Mouse (Mus musculus) left cerebral cortex, adult 8-10 months (tissue): Measurements from ENCODE around the gene Ivd. TPM values are rescaled to one million over a fixed set of nuclear protein-coding genes. Genes with fewer than 3 reads are reported as not detected.

Experiments
- DNase-seq, 2 experiments: peaks; one replicate each; pipeline ENCODE4 v3.0.0; 2022; ENCODE audit warnings: low spot score in 2 of 2
- total RNA-seq, 4 experiments: library from RNA; stranded (reverse); gene quantifications; 2 replicates each; pipeline ENCODE4 v1.2.4; 2022

Gene Ivd
- total RNA-seq, 4 experiments from 2014 or later, result 72.7 to 88.6 (median 75.3) TPM

DNA sequence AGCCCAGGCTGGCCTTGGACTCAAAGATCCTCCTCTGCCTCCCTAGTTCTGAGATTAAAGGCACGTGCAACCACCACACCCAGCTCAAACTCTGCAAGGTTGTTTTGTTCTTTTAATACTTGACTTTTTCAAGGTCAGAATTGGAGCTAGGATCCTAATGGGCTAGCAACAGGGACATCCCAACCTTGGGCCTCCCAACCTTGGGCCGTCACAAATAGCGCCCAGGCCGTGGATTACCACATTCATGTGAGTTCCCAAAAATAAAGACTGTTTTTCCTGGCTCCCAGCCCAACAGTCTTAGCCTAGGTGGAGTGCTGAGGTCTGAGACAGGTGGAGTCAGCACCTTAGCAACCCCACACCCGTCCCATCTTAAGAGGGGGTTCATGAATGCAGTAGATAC lies 20.2 kb downstream of the Ivd start:
- no peak for DNase-seq

GRCm38 (mm10) chr2:118882840-118883679 lies 21.3 kb downstream of the Ivd start:
- peak; percentile 39 to 93 for DNase-seq

GRCm38 (mm10) chr2:118887440-118887839 lies 25.7 kb downstream of the Ivd start:
- no peak for DNase-seq

DNA sequence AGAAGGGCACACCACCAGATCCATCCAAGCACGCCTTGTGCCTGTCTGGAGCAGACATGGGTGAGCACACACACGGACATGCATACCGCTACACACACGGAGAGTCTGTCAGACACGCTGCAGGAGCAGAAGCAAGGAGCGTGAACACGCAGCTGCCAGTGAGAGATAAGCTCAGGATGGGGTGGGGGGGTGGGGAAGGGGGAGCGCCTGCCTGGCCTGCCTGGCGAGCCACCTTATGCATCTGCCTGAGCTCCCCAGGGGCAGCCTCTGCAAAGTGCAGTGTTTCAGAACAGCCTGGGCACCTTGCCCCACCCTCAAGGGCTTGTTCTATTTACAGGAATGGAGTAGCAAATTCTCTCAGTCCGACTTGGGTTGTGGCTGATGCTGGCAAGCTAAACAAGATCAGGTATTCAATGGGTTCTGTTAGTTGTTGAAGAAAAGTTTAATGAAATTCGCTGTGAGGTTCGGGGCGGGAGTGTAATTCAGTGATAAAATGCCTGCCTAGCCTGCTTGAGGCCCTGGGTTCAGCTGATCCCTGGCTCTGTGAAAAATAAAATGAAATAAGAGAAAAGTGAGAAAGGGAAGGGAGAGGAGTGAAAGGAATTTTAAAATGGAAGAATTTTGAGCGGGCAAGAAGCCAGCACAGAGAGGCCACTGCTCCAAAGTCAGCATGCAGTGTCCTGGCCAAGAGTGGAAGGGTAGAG lies 26.2 kb downstream of the Ivd start:
- DNase-seq, result no peak

- DNase-seq, result no peak
These were observed 29.4 kb downstream of the Ivd start for GRCm38 (mm10) chr2:118891173-118891572.

DNA sequence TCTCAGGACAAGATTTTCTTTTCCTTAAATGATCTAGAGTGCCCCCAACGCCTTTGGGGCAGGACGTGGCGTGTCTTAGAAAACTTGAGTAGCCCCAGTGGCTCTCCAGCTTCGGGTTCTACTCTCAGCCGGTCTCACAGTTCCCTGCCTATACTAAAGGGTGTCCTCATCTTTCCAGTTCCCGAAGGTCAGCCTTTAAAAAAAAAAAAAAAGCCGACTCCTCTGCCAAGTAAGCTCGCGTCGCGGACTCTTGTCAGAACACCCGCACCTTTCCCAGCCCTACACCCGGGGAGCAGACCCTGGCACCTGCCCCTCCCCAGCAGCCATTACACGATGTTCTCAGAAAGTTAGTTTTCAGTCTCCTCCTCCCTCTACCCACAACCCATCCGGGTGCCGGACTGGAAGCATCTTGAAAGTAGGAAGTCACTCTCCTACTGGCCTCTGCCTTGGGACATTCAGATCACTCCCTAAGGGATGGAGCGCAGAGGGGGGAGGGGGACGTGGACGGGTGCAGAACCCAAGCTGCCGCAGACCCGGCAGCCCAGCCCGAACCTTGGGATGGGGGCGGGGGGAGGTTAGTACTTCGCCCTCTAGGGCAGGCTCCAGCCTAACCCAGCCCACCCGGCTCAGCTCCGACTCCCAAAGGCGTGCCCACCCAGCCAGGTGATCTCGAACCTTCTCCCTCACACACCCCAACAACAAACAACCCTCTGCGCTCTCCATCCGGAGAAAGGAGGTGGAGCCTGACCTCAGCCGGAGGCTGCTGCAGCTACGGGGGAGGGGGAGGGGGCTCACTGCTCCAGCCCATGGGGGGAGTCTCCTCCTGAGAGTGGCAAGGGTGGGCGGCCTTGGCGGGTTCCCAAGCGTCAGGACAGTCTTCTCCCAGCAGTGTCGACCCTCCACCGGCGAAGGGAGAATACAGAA lies 34.5 kb downstream of the Ivd start:
- peak in 1 of 2 experiments; percentile 28 for DNase-seq

GRCm38 (mm10) chr2:118896914-118897291 lies 35.1 kb downstream of the Ivd start:
- peak in 1 of 2 experiments; percentile 18 for DNase-seq

- no peak for DNase-seq
These were observed 35.6 kb downstream of the Ivd start for GRCm38 (mm10) chr2:118897392-118897791.

DNA sequence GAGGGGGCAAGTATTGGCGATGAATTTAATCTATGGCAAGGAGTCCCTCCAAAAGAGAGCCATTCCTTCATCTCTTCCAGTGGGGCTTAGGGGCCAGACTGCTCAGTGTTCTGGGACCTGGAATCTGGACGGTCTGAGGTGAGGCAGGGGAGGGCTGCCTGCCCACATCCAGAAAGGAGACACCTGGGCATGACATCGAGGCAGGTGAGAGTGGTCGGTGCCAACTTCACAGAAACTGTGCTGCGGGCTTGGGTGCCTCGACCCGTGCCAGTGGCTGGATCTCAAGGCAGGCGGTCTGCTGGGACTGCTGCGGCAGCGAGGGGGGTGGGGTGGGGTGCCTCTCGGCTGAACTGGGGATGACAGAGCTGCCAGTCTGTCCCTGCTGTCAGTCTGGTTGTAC lies 36.1 kb downstream of the Ivd start:
- no peak for DNase-seq

DNA sequence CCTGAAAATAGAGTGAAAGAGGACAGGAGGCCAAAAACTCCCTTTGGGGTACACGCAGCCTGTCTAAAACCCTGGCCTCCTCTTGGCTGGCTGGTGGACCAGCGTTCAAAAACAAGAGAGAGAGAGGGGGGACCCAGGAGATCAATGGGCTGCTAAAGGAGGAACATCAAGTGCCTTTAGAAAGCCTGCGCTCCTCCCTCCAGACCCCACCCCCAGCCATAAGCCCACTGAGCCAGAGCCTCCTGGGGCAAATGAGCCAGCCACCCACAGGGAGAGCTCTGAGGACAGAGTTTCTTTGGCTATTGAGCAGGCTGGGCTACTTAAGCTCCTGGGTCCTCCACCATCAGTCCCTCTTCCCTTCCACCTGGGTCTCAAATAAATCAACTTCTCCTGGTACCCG lies 37.0 kb downstream of the Ivd start:
- DNase-seq, result no peak

DNA sequence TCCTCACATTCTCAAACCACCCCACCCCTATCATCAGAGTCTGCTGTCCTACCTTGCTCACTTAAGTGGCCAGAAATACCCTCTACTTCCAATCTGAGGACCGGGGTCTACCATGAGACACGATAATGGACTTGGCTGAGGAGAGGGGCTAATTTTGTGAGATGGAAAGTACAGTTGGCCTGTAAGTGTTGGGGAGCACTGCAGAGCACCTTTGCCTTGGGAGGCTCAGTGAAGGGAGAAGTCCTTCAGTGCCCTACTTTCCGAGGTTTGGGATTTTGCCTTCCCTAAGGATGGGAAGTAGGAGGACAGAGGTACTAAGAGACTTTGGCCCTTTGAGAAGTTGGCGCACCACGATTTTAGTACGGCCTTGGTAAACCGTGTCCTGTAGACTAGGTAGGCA lies 37.6 kb downstream of the Ivd start:
- DNase-seq, result no peak

DNA sequence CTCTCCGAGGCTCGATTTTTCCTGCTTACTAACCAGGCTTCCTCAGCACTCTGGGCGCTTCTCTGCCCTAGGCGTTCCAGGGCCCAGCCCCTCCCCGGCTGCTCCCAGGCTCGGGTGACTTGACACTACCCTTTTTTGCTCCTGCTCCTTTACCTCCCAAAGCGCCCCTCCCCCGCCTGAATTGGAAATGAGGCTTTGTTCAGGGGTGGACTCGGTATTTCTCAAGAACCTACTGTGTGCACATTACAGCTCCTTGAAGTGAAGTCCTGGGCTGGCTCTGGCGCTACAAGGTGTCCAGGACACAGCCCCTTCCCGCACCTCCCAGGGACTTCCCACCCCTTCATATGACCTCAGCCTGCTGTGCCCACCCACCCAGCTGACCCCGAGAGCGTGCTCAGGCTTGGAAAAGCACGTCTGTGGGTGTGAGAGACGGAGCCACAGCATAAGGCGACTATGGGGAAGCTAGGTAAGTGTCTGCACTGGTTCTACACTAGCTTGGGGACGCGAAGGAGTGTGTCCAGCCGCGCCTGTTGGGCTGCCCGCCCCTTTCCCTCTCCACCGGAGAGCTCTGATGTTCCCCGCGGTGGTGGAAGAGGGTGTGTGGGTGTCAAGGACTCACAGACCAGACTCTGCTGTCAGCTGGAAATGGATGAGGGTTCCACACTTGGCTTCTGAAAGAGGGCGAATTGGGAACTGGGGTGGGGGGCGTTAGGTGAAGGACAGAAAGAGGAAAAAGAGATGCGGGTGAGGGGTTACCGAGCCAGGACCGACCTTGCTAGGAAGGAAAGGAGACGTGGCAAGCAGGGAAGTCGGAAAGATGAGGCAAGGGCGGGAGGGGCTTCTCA lies 38.4 kb downstream of the Ivd start, which contains the start of gene Bahd1:
Gene Bahd1 (plus strand): TSS at position 397 of the 845 bp plus-strand sequence.
- DNase-seq, result peak; percentile 15 to 50

DNA sequence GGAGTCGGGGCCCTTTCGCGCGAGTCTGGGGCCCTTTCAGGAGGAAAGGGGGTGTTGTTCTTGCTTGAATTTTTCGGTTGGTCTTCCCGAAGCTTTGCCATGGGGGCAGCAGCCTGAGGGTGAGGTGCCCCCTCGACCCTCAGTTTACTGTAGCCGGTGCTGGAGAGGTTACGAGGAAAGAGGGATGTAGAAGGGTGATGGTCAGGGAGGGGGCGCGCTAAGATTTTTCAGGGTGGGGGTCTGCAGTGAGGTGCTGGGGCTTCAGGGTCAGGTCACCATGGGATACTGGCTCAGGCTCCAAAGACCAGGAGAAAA lies 39.0 kb downstream of the Ivd start:
- peak in 1 of 2 experiments; percentile 30 for DNase-seq

DNA sequence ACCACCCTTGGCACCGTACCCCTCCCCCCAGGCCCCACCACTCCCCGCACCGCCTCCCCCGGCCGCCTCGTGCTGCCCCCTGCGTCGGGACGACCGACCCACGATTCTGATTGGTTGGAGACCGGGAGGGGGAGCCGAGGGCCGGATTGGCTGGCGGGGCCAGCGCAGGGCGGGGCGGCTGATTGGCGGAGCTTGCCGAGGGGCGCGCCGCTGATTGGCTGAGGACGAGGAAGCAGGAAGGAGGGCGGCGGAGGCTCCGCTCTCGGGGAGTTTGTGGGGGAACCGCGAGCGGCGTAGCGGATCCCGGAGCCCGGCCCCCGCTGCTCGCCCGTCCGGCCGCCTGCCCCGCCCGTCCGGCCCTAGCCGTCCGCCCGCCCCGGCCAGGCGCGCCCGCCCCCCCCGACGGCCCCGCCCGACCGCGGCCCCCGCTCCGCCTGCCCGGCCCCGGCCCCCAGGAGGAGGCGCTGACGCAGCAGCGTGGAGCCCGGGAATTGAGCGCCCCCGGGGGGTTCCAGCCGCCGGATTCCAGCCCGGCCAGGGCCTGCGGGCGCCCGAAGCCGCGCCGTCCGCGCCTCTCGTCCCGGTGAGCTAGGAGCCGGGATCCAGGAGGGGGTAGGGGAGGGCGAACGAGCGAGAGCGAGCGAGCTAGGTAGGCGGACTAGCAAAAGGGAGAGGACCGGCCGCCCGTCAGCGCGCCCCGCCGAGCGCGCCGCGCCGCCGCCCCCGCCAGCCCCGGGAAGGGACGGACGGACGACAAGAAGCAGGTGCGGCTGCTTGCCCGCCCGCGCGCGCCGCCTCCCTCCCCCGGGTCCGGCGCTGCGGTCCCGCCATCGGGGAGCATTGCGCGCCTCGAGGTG lies 39.6 kb downstream of the Ivd start:
- DNase-seq, result peak; percentile 91 to 96

DNA sequence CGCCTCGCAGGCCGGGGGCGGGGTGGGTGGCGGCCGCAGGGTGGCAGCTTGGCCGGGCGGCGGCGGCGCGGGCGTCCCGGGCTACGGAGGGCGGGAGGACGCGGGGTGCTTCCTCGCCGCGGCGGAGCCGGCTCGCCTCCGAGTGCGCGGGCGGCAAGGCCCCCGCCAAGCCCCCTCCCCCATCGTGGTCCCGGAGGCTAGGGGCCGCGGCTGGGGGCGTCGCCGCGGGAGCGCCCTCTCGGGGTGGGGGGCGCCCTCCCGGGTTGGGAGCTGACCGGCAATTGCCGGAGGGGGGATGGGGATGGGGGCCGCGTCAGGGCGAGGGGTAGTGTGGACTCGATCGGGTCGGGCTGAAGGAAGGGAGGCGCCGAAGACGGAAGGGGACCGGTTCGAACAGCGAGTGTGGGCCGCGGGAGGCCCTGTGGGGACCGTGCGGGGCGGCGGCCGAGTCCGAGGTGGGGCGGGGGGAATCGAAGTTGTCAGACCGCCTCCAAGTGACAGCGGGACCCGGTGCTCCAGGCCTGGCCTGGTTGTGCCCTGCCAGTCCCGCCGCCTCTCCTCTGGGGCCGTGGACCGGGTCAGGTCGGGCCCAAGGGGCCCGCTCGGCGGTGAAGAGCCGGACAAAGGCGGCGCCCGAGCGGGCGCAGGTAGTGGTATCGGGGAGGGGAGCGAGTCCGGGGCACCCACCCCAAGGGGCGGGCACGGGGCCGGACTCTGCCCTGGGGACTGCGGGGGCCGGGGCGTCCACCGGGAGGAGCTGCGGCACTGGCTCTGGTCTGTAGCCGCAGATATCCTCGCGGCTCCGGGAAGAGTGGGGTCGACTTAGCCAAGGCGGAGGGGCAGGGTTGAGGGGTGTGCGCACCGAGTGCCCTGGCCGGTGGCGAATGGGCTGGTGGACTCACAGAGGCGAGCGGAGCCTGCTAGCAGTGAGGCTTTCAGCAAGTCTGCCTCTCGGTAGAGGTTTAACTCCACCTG lies 40.6 kb downstream of the Ivd start:
- peak in 1 of 2 experiments; percentile 38 for DNase-seq

DNA sequence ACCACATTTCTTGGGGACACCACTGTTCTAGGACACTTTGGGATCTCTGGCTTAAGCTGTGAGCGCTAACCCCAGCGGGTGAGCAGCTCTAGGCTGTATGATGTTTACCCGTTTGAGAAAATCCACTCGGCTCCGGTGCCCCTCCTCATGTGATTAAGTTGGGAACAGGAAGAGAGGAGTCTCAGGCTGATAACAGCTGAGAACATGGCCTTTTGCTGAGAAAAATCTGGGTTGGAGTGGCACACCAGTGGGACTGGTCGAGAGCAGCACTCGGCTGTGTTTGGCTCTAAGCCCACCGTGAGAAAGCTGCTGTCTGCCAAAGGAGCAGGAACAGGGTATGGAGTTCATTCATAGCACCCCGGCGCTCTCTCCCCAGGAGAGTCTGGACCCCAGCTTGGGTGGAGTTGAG lies 41.6 kb downstream of the Ivd start:
- no peak for DNase-seq

DNA sequence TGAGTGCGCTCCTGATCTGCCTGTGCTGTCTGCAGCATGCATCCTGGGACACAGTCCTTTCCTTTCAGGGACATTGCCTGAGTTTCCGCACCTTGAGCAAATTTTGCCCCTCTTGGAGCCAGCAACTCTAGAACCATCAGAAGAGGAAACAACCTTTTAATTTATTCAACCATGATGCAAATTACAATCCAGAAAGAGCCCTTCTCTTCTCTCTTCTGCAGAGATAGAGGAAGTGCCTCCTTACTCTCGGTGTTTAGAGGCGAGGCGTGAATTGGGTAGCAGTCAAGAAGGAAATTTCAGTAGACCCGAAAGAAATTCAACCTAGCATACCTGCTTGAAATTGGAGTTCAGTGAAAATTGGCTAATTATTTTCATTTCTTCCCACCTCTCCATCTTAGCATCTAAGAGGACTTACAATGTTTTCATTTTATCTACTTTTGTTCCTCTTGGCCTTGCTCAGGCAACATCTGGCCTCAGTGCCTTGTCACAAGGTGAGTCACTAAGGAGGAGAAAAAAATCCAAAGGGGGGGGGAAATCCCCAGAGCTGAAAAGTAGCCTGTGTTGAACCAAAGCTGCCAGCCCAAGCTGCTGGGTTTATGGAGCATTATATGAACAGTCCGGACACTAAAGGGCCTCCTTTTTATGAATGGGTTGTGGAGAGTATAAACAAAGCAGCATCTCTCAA lies 43.8 kb downstream of the Ivd start:
- no peak for DNase-seq

GRCm38 (mm10) chr2:118906118-118906492 lies 44.4 kb downstream of the Ivd start:
- no peak for DNase-seq
